Mouse (Mus musculus): ENCODE results near the gene Tmem202.

Tmem202 gene

DNA sequence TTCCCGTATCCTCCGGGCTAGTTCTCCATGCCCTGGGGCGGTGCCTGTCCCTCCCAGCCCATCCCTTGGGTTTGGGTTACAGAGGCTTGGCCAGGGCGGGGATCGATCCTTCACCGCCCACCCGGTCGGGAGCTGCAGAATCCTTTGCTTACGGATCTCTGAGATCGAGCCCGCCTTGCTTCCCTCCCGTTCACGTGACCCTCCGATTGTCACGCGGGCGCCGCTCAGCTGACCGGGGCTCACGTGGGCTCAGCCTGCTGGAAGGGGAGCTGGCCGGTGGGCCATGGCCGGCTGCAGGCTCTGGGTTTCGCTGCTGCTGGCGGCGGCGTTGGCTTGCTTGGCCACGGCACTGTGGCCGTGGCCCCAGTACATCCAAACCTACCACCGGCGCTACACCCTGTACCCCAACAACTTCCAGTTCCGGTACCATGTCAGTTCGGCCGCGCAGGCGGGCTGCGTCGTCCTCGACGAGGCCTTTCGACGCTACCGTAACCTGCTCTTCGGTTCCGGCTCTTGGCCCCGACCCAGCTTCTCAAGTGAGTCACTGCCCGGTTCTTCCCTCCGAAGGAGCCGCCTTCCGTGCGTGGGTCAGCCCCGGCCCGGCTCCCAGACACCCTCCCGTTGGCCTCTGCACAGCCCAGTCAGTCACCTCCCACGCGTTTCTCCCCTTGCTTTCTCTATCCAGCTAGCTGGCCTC, at the start of gene Tmem202, which contains the start of gene Hexa:
TSS of gene Tmem202 (minus strand) at position 407 of the 697 bp plus-strand sequence.
TSS of gene Hexa (plus strand) at position 100 of the 697 bp plus-strand sequence.
- no peak for TF ChIP-seq GATA4 (IDR thresholded peaks at IDR 0.05; ENCODE audit: insufficient replicate concordance, low read length)

DNA sequence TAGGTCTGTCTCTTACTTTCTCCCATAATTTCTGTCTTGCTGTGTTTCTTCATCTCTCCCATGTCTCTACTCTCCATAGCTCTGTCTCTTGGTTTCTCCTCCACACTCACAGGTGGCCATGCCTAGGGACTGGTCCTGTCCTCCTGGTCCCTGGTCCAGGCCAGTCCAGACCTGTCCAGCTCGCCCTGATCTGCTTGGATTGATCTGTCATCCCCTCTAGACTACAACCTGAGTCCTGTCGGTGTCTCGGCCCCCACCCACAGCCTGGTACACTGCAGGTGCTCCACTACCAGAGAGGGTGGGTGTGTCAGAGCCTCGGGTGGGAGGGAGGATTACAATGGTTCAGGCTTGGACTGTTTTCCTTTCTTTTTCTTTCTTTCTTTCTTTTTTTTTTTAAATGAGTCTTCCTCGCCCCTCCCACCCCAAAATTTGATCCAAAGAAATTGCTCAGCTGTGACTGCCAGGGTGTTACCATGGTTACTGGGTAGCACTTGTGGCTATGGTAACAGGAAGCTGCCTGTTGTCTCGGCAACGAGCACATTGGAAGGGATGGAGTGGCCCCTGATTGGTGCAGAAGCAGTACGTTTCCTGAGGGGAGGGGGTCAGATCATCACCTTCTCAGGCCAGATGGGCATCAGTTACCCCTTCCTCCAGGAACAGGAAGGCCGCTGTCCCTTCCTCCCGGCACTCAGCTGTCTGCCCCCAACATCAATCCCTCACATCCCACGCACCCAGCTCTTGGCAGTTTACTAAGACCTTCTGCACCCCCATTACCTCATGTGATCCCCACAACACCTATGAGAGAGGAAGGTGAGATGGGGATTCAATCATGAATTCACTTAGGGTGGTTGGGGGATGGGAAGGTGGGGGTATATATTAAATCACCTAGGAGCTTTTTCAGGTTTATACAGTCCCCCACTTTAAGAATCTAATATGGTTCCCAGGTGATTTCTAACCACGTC, 49.3 kb upstream of the Tmem202 start:
- TF ChIP-seq GATA4 (IDR thresholded peaks at IDR 0.05; ENCODE audit: insufficient replicate concordance, low read length): no peak

DNA sequence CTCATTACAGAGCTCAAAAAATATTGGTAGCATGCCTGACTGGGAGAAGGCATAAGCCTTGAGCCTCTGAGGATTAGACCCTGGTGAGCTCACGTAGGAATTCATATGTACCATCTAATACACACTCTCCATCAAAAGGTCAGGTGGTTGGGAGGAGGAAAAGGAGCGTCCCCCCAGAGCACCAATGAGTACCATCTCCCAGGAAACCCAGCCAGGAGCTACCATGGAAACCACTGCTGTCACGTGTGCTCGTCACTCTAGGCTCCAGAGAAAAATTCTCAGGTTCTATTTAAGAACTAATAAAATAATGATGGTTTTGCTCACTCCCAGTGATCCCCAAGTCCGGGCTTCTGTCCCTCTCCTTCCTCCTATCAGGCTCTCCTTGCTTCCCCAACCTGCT, 48.6 kb upstream of the Tmem202 start:
- TF ChIP-seq GATA4 (IDR thresholded peaks at IDR 0.05; ENCODE audit: insufficient replicate concordance, low read length): no peak

DNA sequence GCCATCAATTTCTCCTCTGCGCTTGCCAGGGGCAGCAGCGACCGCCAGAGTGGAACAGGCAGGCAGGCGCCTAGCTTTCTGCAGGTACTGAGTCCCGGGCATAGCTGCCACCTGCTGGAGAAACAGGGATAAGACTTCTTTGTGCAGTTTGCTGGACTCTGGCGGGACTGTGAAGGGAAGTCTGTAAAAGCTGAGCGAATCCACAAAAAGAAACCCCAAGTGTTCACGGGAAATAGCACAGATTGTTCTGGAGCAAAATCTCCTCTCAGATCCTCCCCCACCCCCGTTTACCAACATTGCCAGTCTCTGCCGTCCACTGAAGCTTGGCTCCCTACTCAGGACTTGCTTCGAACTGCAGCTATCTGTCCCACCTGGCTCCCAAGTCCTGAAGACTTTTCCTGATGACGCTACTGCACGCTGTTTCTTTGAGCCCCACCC, 45.2 kb upstream of the Tmem202 start:
- TF ChIP-seq GATA4 (IDR thresholded peaks at IDR 0.05; ENCODE audit: insufficient replicate concordance, low read length): no peak

DNA sequence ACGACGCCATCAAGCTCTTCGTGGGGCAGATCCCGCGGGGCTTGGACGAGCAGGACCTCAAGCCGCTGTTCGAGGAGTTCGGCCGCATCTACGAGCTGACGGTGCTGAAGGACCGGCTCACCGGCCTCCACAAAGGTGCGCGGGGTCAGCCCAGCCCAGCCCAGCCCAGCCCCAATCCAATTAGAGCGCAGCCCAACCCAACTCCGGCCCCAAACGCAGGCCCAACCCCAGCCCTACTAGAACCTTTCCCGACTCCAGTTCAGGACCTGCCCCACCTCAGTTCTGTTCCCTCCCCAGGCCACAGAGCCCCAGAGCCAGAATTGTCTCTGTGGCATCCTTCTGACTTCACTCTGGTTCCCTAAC, 38.8 kb upstream of the Tmem202 start:
- TF ChIP-seq GATA4 (IDR thresholded peaks at IDR 0.05; ENCODE audit: insufficient replicate concordance, low read length): no peak

DNA sequence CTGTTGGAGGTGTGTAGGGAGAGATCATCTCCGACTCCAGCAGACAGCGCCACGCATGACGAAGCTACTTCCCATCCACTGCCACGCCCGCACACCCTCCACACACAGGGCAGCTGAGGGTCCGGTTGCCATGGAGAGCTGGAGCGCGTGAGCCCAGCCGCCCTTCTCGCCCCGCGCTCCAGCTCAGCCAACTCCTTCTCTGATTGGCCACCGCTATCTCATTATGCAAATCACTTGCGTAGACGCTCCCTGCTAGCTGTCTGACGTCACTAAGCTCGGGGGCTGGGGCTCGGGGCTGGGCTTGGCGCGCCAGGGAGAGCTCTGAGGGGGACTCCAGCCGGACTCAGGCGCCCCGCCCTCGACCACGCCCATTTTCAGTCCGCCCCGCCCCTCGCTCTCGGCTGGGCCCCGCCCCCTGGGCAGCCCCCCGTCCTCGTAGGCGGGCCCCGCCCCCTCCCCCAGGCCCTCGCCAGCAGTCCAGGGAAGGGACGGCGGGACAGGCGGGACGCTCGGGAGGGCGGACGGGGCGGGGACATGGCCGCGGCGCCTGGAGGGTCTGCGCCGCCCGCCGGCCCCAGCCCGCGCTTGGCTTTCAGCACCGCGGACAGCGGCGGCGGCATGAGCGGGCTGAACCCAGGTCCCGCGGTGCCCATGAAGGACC, 38.3 kb upstream of the Tmem202 start, which contains the start of gene Celf6:
TSS of gene Celf6 (plus strand) at position 74 of the 661 bp plus-strand sequence.
- no peak for TF ChIP-seq GATA4 (IDR thresholded peaks at IDR 0.05; ENCODE audit: insufficient replicate concordance, low read length)

DNA sequence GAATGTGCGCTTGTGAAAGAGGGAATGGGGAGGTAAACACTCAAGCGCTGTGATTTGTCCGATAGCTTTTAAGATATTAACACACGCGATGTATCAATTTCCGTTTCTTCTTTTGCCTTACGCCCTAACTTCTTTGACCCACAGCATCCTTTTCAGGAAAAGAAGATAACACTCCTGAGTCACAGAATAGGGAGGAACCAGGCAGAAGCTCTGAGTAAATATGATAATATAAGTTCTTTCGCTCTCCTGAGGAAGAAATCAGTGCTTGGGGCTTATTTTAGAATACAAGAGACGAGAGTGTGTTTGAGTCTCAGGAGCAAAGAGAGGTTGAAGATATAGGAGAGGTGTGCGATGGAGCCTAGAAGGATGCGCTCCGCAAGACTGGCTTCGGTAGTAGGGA, 37.8 kb upstream of the Tmem202 start:
- TF ChIP-seq GATA4 (IDR thresholded peaks at IDR 0.05; ENCODE audit: insufficient replicate concordance, low read length): no peak

DNA sequence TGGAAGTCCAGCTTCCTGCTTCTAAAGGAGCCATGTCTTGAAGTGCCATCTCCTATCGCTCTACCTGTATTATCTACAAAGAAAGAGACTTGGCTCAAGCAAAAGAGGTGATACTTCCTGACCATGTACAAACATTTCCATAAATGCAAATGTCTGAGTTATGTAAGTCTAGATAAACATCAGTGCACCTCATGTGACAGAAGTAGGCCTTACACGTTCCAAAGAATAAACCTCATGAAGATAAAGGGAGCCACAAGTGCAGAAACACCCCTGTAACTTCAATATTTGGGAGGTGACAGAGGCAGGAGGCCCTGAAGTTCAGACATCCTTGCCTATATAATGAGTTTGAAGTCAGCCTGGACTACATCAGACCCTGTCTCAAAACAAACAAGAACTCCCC, 32.2 kb upstream of the Tmem202 start:
- no peak for TF ChIP-seq GATA4 (IDR thresholded peaks at IDR 0.05; ENCODE audit: insufficient replicate concordance, low read length)

DNA sequence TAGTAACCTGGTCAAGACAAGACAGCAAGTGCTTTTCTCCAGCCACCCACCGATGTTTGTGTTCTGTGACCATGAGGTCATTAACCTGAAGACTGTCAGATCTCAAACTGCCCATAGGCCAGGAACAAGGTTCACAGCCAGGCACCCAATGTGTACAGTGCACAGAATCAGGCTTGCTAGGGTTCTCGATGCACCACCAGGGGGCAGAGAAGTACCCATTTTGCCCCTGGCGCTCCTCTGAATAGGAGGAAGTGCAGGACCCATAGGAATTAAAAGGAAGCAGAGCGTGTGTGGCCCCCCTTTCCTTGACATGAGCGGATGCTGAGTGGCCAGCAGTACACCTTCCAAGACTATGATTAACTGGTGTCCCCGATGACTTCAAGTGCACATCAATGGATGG, 27.5 kb upstream of the Tmem202 start:
- TF ChIP-seq GATA4 (IDR thresholded peaks at IDR 0.05; ENCODE audit: insufficient replicate concordance, low read length): no peak

DNA sequence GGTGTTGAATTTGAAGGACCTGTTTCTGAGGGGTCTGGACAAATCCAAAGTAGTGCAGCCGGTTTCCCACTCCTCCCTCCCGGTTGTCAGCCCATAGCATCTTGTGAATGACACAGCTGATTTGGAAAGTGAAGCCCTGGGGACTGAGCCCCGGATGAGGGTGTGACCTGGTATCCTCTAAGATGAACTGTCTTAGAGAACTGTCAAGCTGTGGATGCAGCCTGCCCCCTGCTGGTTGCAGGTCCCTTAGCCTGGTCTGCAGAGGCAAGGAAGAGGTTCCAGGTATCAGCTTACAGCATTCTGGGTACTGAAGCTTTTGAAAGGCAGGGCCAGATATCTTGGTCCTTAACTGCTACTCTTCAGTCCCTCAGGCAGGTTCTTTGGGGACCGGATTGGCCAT, 26.0 kb upstream of the Tmem202 start:
- no peak for TF ChIP-seq GATA4 (IDR thresholded peaks at IDR 0.05; ENCODE audit: insufficient replicate concordance, low read length)

DNA sequence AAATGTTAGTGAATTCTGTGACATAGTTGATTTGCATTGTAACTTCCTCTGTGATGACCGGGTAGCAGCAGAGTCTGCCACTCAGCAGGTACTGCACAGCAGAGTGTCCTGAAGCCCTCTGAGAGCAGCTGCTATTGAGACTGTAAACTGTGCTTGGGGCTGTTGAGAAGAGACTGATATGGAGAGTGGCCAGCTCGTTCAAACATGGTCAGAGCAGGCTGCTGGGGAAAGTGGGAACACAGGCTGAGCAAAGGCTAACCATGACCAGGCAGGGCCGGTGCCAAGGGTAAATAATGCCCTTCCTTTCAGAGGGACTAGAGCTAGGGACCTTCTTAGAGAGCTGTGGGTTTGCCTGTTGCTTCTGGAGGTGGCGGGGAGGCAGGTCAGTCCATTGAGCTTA, 14.1 kb upstream of the Tmem202 start:
- no peak for TF ChIP-seq GATA4 (IDR thresholded peaks at IDR 0.05; ENCODE audit: insufficient replicate concordance, low read length)

DNA sequence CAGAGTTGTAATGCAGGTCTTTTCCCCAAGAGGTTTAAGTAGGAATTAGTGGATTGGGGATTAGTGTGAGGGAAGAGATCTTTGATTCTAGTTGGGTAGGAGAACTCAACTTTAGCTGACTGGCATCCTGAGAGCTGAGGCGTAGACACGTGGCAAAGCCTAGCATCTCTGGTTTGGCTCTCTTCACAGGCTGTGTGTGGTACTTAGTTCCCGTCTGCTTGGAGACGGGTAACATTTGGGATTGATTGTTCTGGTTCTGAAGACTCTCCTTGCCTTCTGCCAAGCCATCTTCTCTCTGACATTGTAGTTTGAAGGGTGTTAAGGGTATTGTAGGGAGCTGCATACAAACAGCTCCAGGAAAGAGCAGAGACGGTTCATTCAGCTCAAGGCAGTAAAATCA, 13.0 kb upstream of the Tmem202 start:
- no peak for TF ChIP-seq GATA4 (IDR thresholded peaks at IDR 0.05; ENCODE audit: insufficient replicate concordance, low read length)

DNA sequence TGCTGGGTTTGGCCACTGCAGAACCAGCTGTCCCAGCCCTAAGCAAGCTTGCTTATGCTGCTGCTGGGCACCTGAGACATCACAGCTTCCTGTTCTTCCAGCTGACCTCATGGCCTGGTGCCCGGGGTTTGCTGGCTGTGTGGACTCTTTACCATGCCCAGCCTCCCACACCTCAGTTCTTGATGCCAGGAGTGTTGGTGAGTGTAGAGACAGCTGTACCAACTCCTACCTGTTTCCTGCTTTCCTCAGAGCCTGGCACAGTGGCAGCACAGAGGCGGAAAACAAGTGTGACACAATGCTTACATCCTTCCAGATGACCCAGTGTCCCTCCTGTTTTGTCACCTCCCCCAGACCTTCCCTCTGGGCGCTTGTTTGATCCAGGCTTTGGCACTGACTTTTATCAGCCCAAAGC, 12.0 kb upstream of the Tmem202 start:
- no peak for TF ChIP-seq GATA4 (IDR thresholded peaks at IDR 0.05; ENCODE audit: insufficient replicate concordance, low read length)

DNA sequence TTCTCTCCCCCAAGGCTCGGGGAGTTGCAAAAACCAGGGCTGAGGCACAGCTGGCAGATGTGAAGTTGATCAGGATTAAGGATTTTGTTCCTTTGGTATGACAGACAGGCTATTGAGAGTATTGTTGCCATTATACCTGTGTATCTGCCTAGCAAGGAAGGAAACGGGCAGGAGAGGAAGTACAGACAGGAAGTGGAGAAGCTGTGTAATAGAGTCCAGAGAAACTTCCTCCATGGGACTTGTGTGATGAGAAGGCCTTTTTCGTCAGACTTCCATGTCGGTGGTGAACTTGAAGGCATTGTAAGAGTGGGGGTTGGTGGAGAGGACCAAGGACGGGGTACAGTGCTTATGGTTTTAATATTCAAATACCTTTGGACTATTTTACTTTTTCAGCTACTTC, 11.4 kb upstream of the Tmem202 start:
- TF ChIP-seq GATA4 (IDR thresholded peaks at IDR 0.05; ENCODE audit: insufficient replicate concordance, low read length): no peak

DNA sequence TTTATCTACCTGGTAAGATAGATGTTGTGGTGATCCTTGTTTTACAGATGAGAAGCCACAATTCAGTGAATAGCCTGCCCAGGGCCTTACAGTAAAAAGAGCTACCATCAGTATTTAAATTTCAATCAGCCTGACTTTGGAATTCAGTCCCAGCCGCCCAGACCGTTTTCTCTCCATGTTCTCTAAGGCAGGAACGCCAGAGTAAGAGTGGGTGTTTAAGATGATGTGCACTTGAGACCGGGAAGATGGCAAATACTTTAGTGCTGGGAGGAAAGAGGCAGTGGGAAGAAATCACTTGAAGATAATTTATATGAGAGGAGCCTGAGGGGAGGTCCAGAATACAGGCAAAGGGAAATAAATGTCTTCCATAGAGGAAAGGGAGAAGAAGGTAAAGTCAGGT, 10.4 kb upstream of the Tmem202 start:
- TF ChIP-seq GATA4 (IDR thresholded peaks at IDR 0.05; ENCODE audit: insufficient replicate concordance, low read length): no peak
